Mouse (Mus musculus): ENCODE results near the gene Tns2. TPM values are rescaled to one million over a fixed set of nuclear protein-coding genes. Genes with fewer than 3 reads are reported as not detected.

The Tns2 gene
- polyA plus RNA-seq, 1 experiment from 2014 or later, result 30.1 TPM

- Histone ChIP-seq H3K36me3 (ENCODE audit: control insufficient read depth, insufficient read depth, low read length) (peaks cover 78% of the 10 kb centered on the region), H3K9ac (ENCODE audit: low read length) (no peak overlapping the region), H3K27me3 (ENCODE audit: control insufficient read depth, insufficient read depth, low read length) (no peaks in the 10 kb centered on the region), H3K9me3 (ENCODE audit: control insufficient read depth, low read length) (no peaks in the 10 kb centered on the region), H3K4me3 (ENCODE audit: control insufficient read depth in 1 of 2, insufficient read depth in 1 of 2, low read depth in 1 of 2, low read length in 2 of 2) (no peak overlapping the region), H3K27ac (replicated peaks in 1 of 2; ENCODE audit: control insufficient read depth in 1 of 2, insufficient read depth in 1 of 2, low read depth in 2 of 2, low read length in 2 of 2) (no peak overlapping the region), H3K4me1 (ENCODE audit: control insufficient read depth in 2 of 2, insufficient read depth in 2 of 2, low read length in 2 of 2) (no peaks in the 10 kb centered on the region), H3K4me2 (ENCODE audit: low read length) (no peak overlapping the region)
- WGBS, result 73% methylated on average over 2 of the region's 2 CpGs
- no peak for ATAC-seq (ENCODE audit: insufficient number of reproducible peaks, insufficient read depth, low FRiP score, low read depth)
Measured at GRCm38 (mm10) chr15:102119831-102120170, 19.6 kb downstream of the Tns2 start.

DNA sequence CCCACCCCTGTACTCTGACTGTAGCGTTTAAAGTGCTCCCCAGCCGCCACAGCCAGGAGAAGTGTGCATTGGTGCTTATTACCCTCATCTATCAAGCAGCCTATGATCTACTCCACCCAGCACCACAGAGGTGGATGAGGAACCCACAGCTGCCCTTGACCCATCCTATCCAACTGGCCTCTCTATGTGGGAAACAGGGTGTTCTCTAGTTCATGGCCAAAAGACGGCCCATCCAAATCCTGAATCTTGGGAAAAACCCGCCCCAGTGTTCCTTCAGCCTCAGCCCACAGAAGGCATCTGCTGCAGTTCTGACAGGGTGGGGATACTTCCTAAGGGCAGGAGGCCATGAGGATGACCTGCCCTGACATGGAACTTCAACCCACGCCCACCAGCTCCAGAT is 20.3 kb downstream of the Tns2 start:
- Histone ChIP-seq H3K27ac (replicated peaks in 1 of 2; ENCODE audit: control insufficient read depth in 1 of 2, insufficient read depth in 1 of 2, low read depth in 2 of 2, low read length in 2 of 2) (no peak overlapping the region), H3K27me3 (ENCODE audit: control insufficient read depth, insufficient read depth, low read length) (no peaks in the 10 kb centered on the region), H3K4me2 (ENCODE audit: low read length) (no peak overlapping the region), H3K4me1 (ENCODE audit: control insufficient read depth in 2 of 2, insufficient read depth in 2 of 2, low read length in 2 of 2) (no peaks in the 10 kb centered on the region), H3K4me3 (ENCODE audit: control insufficient read depth in 1 of 2, insufficient read depth in 1 of 2, low read depth in 1 of 2, low read length in 2 of 2) (no peak overlapping the region), H3K36me3 (ENCODE audit: control insufficient read depth, insufficient read depth, low read length) (peaks cover 77% of the 10 kb centered on the region), H3K9ac (ENCODE audit: low read length) (no peak overlapping the region), H3K9me3 (ENCODE audit: control insufficient read depth, low read length) (no peaks in the 10 kb centered on the region)
- ATAC-seq (ENCODE audit: insufficient number of reproducible peaks, insufficient read depth, low FRiP score, low read depth), result no peak
- 61% methylated on average over 5 of the region's 5 CpGs for WGBS

GRCm38 (mm10) chr15:102126303-102126702 is 26.1 kb downstream of the Tns2 start:
- no peak overlapping the region for H3K9ac ChIP-seq (ENCODE audit: low read length)
- H3K27ac ChIP-seq (replicated peaks in 1 of 2; ENCODE audit: control insufficient read depth in 1 of 2, insufficient read depth in 1 of 2, low read depth in 2 of 2, low read length in 2 of 2), result peak overlapping the region; percentile 33 to 39; a peak in 3 of 4 replicates
- H3K27me3 ChIP-seq (ENCODE audit: control insufficient read depth, insufficient read depth, low read length), result no peaks in the 10 kb centered on the region
- 9% methylated on average over 2 of the region's 2 CpGs for whole genome bisulfite sequencing
- H3K9me3 ChIP-seq (ENCODE audit: control insufficient read depth, low read length), result no peaks in the 10 kb centered on the region
- H3K36me3 ChIP-seq (ENCODE audit: control insufficient read depth, insufficient read depth, low read length), result peaks cover 72% of the 10 kb centered on the region
- peak; percentile 68 for ATAC-seq (ENCODE audit: insufficient number of reproducible peaks, insufficient read depth, low FRiP score, low read depth)
- H3K4me2 ChIP-seq (ENCODE audit: low read length), result no peak overlapping the region
- H3K4me3 ChIP-seq (ENCODE audit: control insufficient read depth in 1 of 2, insufficient read depth in 1 of 2, low read depth in 1 of 2, low read length in 2 of 2), result no peak overlapping the region
- peaks cover 12 to 16% of the 10 kb centered on the region in 2 experiments for H3K4me1 ChIP-seq (ENCODE audit: control insufficient read depth in 2 of 2, insufficient read depth in 2 of 2, low read length in 2 of 2)

DNA sequence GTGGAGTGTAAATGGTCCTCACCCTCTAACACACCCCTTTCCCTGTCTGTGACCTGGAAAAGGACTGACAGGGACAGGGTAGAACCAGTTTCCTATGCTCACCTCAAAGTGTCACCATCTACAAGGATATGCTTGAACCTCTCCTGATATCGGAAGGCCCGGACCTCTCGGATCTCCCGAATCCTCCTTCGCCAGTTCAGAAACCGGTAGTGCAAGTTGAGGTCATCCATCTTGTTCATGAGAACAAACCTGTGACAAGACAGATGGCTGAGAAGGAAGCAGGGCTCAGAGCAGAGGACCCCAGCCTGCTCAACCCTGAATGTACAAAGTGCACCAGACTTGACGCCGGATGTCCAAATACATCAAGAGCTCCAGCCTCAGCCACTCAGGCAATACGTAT is 33.1 kb downstream of the Tns2 start:
- Histone ChIP-seq H3K9me3 (ENCODE audit: control insufficient read depth, low read length) (no peaks in the 10 kb centered on the region), H3K4me1 (ENCODE audit: control insufficient read depth in 2 of 2, insufficient read depth in 2 of 2, low read length in 2 of 2) (peaks cover 2 to 14% of the 10 kb centered on the region in 2 experiments; a peak in 3 of 4 replicates), H3K4me2 (ENCODE audit: low read length) (no peak overlapping the region), H3K4me3 (ENCODE audit: control insufficient read depth in 1 of 2, insufficient read depth in 1 of 2, low read depth in 1 of 2, low read length in 2 of 2) (no peak overlapping the region), H3K27ac (replicated peaks in 1 of 2; ENCODE audit: control insufficient read depth in 1 of 2, insufficient read depth in 1 of 2, low read depth in 2 of 2, low read length in 2 of 2) (no peak overlapping the region), H3K27me3 (ENCODE audit: control insufficient read depth, insufficient read depth, low read length) (no peaks in the 10 kb centered on the region), H3K9ac (ENCODE audit: low read length) (no peak overlapping the region), H3K36me3 (ENCODE audit: control insufficient read depth, insufficient read depth, low read length) (peaks cover 50% of the 10 kb centered on the region)
- no peak for ATAC-seq (ENCODE audit: insufficient number of reproducible peaks, insufficient read depth, low FRiP score, low read depth)
- 91% methylated on average over 9 of the region's 9 CpGs for WGBS

DNA sequence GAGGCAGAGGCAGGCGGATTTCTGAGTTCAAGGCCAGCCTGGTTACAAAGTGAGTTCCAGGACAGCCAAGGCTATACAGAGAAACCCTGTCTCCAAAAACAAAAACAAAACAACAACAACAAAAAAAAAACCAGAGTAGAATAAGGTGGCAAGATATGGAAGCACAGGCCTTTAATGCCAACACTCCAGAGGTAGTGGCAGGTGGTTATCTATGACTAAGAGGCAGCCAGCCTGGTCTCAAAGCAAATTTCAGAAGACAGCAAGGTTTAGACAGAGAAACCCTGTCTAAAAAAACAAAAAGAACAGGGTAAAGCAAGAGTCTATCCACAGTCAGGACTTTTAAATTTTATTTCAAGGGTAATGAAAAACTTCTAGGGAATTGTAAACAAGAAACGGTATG is 34.5 kb downstream of the Tns2 start:
- H3K9ac ChIP-seq (ENCODE audit: low read length), result peak overlapping the region; percentile 89
- H3K4me1 ChIP-seq (ENCODE audit: control insufficient read depth in 2 of 2, insufficient read depth in 2 of 2, low read length in 2 of 2), result peaks cover 2 to 14% of the 10 kb centered on the region in 2 experiments; a peak in 3 of 4 replicates
- peaks cover 36% of the 10 kb centered on the region for H3K36me3 ChIP-seq (ENCODE audit: control insufficient read depth, insufficient read depth, low read length)
- no peaks in the 10 kb centered on the region for H3K27me3 ChIP-seq (ENCODE audit: control insufficient read depth, insufficient read depth, low read length)
- no peak overlapping the region for H3K27ac ChIP-seq (replicated peaks in 1 of 2; ENCODE audit: control insufficient read depth in 1 of 2, insufficient read depth in 1 of 2, low read depth in 2 of 2, low read length in 2 of 2)
- peak overlapping the region in 1 of 2 experiments; percentile 92; a peak in 1 of 4 replicates for H3K4me3 ChIP-seq (ENCODE audit: control insufficient read depth in 1 of 2, insufficient read depth in 1 of 2, low read depth in 1 of 2, low read length in 2 of 2)
- H3K9me3 ChIP-seq (ENCODE audit: control insufficient read depth, low read length), result no peaks in the 10 kb centered on the region
- no peak for ATAC-seq (ENCODE audit: insufficient number of reproducible peaks, insufficient read depth, low FRiP score, low read depth)
- 95% methylated on average over 2 of the region's 2 CpGs for WGBS
- H3K4me2 ChIP-seq (ENCODE audit: low read length), result peak overlapping the region; percentile 90

- peak overlapping the region in 1 of 2 experiments; percentile 72; a peak in 2 of 4 replicates for H3K27ac ChIP-seq (replicated peaks in 1 of 2; ENCODE audit: control insufficient read depth in 1 of 2, insufficient read depth in 1 of 2, low read depth in 2 of 2, low read length in 2 of 2)
- peaks cover 27% of the 10 kb centered on the region for H3K36me3 ChIP-seq (ENCODE audit: control insufficient read depth, insufficient read depth, low read length)
- peak; percentile 60 for ATAC-seq (ENCODE audit: insufficient number of reproducible peaks, insufficient read depth, low FRiP score, low read depth)
- H3K9me3 ChIP-seq (ENCODE audit: control insufficient read depth, low read length), result no peaks in the 10 kb centered on the region
- WGBS, result 2% methylated on average over 31 of the region's 35 CpGs
- H3K4me1 ChIP-seq (ENCODE audit: control insufficient read depth in 2 of 2, insufficient read depth in 2 of 2, low read length in 2 of 2), result peaks cover 2 to 14% of the 10 kb centered on the region in 2 experiments; a peak in 3 of 4 replicates
- peak overlapping the region; percentile 90 for H3K4me2 ChIP-seq (ENCODE audit: low read length)
- peak overlapping the region; percentile 61 to 92 for H3K4me3 ChIP-seq (ENCODE audit: control insufficient read depth in 1 of 2, insufficient read depth in 1 of 2, low read depth in 1 of 2, low read length in 2 of 2)
- no peaks in the 10 kb centered on the region for H3K27me3 ChIP-seq (ENCODE audit: control insufficient read depth, insufficient read depth, low read length)
- H3K9ac ChIP-seq (ENCODE audit: low read length), result peak overlapping the region; percentile 89
Measured at GRCm38 (mm10) chr15:102135522-102136128, 35.4 kb downstream of the Tns2 start.

GRCm38 (mm10) chr15:102136129-102136758 is 36.0 kb downstream of the Tns2 start, which contains the start of gene Spryd3:
Gene Spryd3 (minus strand): TSS chr15:102136234.
- peaks cover 2 to 14% of the 10 kb centered on the region in 2 experiments; a peak in 3 of 4 replicates for H3K4me1 ChIP-seq (ENCODE audit: control insufficient read depth in 2 of 2, insufficient read depth in 2 of 2, low read length in 2 of 2)
- H3K36me3 ChIP-seq (ENCODE audit: control insufficient read depth, insufficient read depth, low read length), result peaks cover 21% of the 10 kb centered on the region
- no peaks in the 10 kb centered on the region for H3K27me3 ChIP-seq (ENCODE audit: control insufficient read depth, insufficient read depth, low read length)
- WGBS, result under 1% methylated on average over 50 of the region's 50 CpGs
- peak within 1 kb of the TSS; percentile 89 for H3K9ac ChIP-seq (ENCODE audit: low read length)
- H3K4me3 ChIP-seq (ENCODE audit: control insufficient read depth in 1 of 2, insufficient read depth in 1 of 2, low read depth in 1 of 2, low read length in 2 of 2), result peak within 1 kb of the TSS; percentile 68 to 92
- peak; percentile 99 for ATAC-seq (ENCODE audit: insufficient number of reproducible peaks, insufficient read depth, low FRiP score, low read depth)
- peak within 1 kb of the TSS; percentile 90 for H3K4me2 ChIP-seq (ENCODE audit: low read length)
- no peaks in the 10 kb centered on the region for H3K9me3 ChIP-seq (ENCODE audit: control insufficient read depth, low read length)
- H3K27ac ChIP-seq (replicated peaks in 1 of 2; ENCODE audit: control insufficient read depth in 1 of 2, insufficient read depth in 1 of 2, low read depth in 2 of 2, low read length in 2 of 2), result peak within 1 kb of the TSS; percentile 34 to 72

Data from heart, embryonic 14.5 days (tissue).